Mouse (Mus musculus): ENCODE measurements around the gene Odc1. TPM values are rescaled to one million over a fixed set of nuclear protein-coding genes. Genes with fewer than 3 reads are reported as not detected.
A peak's percentile ranks its signal among the peaks of the same experiment; 100 is the strongest.
"Not testable (repeated sequence)": the region's sequence is repeated elsewhere in the genome, so short reads cannot be mapped to it uniquely, and the experiment has no call there.

Gene Odc1
- polyA plus RNA-seq, 1 experiment = not detected

DNA sequence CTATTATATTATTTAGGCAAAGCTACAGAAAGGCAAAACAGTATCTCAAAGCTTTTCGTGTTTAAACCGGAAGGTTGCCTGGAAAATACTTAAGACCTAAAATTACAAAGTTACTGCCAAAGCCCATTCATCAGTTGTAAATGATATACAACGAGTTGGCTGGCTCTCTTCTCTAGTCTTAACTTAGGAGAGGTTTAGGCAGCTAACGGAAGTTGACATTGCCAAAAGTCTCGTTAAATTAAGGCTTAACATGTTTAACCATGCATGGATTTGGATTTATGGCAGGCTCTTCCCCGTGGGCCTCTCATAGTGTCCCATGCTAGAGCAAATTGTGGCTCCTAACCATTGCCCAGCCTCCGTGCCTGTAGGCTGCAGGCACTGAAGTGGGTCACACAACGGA is 1.3 kb downstream of the Odc1 start:
- H3K4me3 ChIP-seq (ENCODE audit: insufficient read depth, low read depth, low read length) = peak overlapping the region; percentile 14; the same call in 1 of the 2 replicates
- 41% methylated on average over 8 of the region's 8 CpGs for WGBS
- H3K27ac ChIP-seq (ENCODE audit: insufficient read depth, low read depth, low read length) = no peak overlapping the region
- TF ChIP-seq CTCF (IDR thresholded peaks at IDR 0.05; ENCODE audit: insufficient read depth, low read depth, low read length) (no peak), POLR2A (IDR thresholded peaks at IDR 0.05; ENCODE audit: insufficient read depth, low read depth, low read length) (no peak)
- H3K4me1 ChIP-seq (ENCODE audit: control insufficient read depth, insufficient read depth, low read length) = peaks cover 3% of the 10 kb centered on the region

DNA sequence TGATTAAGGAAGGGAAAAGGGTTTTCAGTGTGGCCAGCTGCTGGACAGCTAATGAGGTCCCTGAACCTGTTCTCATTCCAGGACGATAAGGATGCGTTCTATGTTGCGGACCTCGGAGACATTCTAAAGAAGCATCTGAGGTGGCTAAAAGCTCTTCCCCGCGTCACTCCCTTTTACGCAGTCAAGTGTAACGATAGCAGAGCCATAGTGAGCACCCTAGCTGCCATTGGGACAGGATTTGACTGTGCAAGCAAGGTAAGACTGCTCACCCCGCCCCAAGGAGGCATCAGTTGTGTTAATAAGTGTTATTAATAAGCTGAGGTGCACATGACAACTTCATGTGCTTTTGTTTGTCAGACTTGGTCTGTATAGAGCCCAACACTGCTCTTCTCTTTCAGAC is 3.0 kb downstream of the Odc1 start:
- not testable (repeated sequence) for H3K4me3 ChIP-seq (ENCODE audit: insufficient read depth, low read depth, low read length)

DNA sequence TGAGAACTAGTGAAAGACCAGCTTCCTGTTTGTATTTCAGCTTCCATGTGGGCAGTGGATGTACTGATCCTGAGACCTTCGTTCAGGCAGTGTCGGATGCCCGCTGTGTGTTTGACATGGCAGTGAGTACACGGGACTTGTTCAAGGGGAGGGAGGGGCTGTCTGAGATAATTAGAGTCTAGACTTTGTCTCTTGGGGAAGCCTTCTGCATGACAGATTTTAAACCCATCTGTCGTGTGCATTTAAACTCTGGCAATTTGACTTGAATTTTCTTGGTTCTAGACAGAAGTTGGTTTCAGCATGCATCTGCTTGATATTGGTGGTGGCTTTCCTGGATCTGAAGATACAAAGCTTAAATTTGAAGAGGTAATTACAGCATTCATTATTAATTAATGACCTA is 3.9 kb downstream of the Odc1 start:
- no peak overlapping the region for H3K4me3 ChIP-seq (ENCODE audit: insufficient read depth, low read depth, low read length)
- H3K27ac ChIP-seq (ENCODE audit: insufficient read depth, low read depth, low read length) = no peak overlapping the region
- H3K4me1 ChIP-seq (ENCODE audit: control insufficient read depth, insufficient read depth, low read length) = peaks cover 3% of the 10 kb centered on the region
- WGBS = 63% methylated on average over 5 of the region's 5 CpGs
- no peak for TF ChIP-seq CTCF (IDR thresholded peaks at IDR 0.05; ENCODE audit: insufficient read depth, low read depth, low read length)
- no peak for TF ChIP-seq POLR2A (IDR thresholded peaks at IDR 0.05; ENCODE audit: insufficient read depth, low read depth, low read length)

More for the DNA sequence above, 3.0 kb downstream of the Odc1 start:
- not testable (repeated sequence) for H3K27ac ChIP-seq (ENCODE audit: insufficient read depth, low read depth, low read length); H3K4me1 ChIP-seq (ENCODE audit: control insufficient read depth, insufficient read depth, low read length)
- 94% methylated on average over 9 of the region's 9 CpGs for WGBS

DNA sequence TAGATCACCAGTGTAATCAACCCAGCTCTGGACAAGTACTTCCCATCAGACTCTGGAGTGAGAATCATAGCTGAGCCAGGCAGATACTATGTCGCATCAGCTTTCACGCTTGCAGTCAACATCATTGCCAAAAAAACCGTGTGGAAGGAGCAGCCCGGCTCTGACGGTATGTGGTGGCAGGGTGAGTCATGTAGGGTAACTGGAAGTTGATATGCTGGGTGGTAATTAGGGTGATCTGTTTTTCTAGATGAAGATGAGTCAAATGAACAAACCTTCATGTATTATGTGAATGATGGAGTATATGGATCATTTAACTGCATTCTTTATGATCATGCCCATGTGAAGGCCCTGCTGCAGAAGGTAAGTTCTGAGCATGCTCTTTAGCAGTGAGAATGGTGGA is 4.8 kb downstream of the Odc1 start:
- H3K27ac ChIP-seq (ENCODE audit: insufficient read depth, low read depth, low read length); H3K4me3 ChIP-seq (ENCODE audit: insufficient read depth, low read depth, low read length); H3K4me1 ChIP-seq (ENCODE audit: control insufficient read depth, insufficient read depth, low read length): not testable (repeated sequence)
- 39% methylated on average over 5 of the region's 5 CpGs for WGBS

GRCm38 (mm10) chr12:17551208-17551995 is 6.8 kb downstream of the Odc1 start:
- Histone ChIP-seq H3K4me1 (ENCODE audit: control insufficient read depth, insufficient read depth, low read length) (no peaks in the 10 kb centered on the region), H3K27ac (ENCODE audit: insufficient read depth, low read depth, low read length) (no peak overlapping the region), H3K4me3 (ENCODE audit: insufficient read depth, low read depth, low read length) (no peak overlapping the region)
- TF ChIP-seq CTCF (IDR thresholded peaks at IDR 0.05; ENCODE audit: insufficient read depth, low read depth, low read length) = no peak
- TF ChIP-seq POLR2A (IDR thresholded peaks at IDR 0.05; ENCODE audit: insufficient read depth, low read depth, low read length) = no peak
- 85% methylated on average over 3 of the region's 3 CpGs for WGBS

DNA sequence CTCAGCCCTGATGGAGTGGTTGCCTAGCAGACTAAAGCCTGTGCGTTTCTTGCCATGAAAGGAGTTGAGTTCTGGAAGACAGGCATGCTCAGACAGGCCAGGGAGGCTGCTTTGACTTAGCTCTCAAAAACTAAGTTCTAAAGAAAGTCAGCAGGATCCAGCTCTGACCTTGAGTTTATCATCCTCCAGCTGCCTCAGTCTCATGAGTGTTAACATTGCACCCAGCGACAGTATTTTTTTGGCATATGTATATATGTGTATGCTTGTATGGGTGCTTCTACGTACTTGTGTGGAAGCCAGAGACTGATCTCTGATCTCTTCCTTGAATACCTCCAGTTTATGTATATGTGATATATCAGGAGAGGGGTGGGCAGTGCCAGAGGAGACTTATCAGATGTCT is 7.8 kb downstream of the Odc1 start:
- Histone ChIP-seq H3K4me1 (ENCODE audit: control insufficient read depth, insufficient read depth, low read length) (peaks cover 4% of the 10 kb centered on the region), H3K27ac (ENCODE audit: insufficient read depth, low read depth, low read length) (no peak overlapping the region), H3K4me3 (ENCODE audit: insufficient read depth, low read depth, low read length) (no peak overlapping the region)
- 94% methylated on average over 3 of the region's 3 CpGs for WGBS
- TF ChIP-seq POLR2A (IDR thresholded peaks at IDR 0.05; ENCODE audit: insufficient read depth, low read depth, low read length) = no peak
- TF ChIP-seq CTCF (IDR thresholded peaks at IDR 0.05; ENCODE audit: insufficient read depth, low read depth, low read length) = no peak

DNA sequence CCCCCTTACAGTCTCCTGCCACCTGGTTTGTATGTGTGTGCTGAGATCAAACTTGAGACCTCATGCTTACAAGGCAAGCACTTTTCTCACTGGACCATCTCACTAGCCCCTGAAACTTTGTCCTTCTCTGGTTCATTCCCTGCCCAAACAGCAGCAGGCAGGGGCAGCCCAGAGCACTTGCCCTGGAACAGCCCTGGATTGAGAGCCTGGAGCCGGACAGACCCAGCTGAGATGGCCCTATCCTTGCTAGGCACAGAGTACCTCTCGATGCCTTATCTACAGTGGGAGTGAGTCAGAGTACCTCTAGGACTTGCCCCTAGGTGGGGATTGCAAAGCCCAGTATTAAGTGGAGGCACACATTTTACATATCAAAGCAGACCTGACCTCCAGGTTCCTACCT is 8.4 kb downstream of the Odc1 start:
- TF ChIP-seq POLR2A (IDR thresholded peaks at IDR 0.05; ENCODE audit: insufficient read depth, low read depth, low read length) (no peak), CTCF (IDR thresholded peaks at IDR 0.05; ENCODE audit: insufficient read depth, low read depth, low read length) (no peak)
- no peak overlapping the region for H3K4me3 ChIP-seq (ENCODE audit: insufficient read depth, low read depth, low read length)
- peaks cover 6% of the 10 kb centered on the region for H3K4me1 ChIP-seq (ENCODE audit: control insufficient read depth, insufficient read depth, low read length)
- no peak overlapping the region for H3K27ac ChIP-seq (ENCODE audit: insufficient read depth, low read depth, low read length)
- whole genome bisulfite sequencing = 90% methylated on average over 2 of the region's 2 CpGs

DNA sequence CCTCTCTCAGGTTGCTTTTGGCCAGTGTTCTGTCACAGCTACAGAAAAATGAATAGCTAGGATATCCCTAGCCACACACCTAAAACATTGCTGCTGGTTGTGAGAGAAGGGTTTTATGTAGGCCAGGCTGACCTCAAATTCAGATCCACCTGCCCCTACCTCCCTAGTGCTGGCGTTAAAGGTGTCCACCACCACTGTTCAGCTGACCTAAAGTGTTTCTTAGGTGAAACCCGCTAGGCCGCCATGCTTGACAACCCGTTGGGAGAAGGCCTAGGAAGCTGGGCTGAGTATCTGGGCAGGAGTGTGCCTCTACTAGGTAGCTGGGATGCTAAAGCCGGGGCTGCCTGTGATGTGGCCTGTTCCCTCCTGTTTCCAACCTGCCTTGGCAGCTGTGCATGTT is 9.0 kb downstream of the Odc1 start:
- Histone ChIP-seq H3K27ac (ENCODE audit: insufficient read depth, low read depth, low read length) (no peak overlapping the region), H3K4me1 (ENCODE audit: control insufficient read depth, insufficient read depth, low read length) (peaks cover 8% of the 10 kb centered on the region), H3K4me3 (ENCODE audit: insufficient read depth, low read depth, low read length) (no peak overlapping the region)
- no peak for TF ChIP-seq CTCF (IDR thresholded peaks at IDR 0.05; ENCODE audit: insufficient read depth, low read depth, low read length)
- 88% methylated on average over 5 of the region's 5 CpGs for WGBS

GRCm38 (mm10) chr12:17554200-17554951 is 9.8 kb downstream of the Odc1 start:
- Histone ChIP-seq H3K27ac (ENCODE audit: insufficient read depth, low read depth, low read length) (no peak overlapping the region), H3K4me3 (ENCODE audit: insufficient read depth, low read depth, low read length) (no peak overlapping the region), H3K4me1 (ENCODE audit: control insufficient read depth, insufficient read depth, low read length) (peaks cover 8% of the 10 kb centered on the region)
- TF ChIP-seq CTCF (IDR thresholded peaks at IDR 0.05; ENCODE audit: insufficient read depth, low read depth, low read length) (peak; percentile 93), POLR2A (IDR thresholded peaks at IDR 0.05; ENCODE audit: insufficient read depth, low read depth, low read length) (no peak)
- WGBS = 34% methylated on average over 15 of the region's 15 CpGs

Measured in olfactory bulb, adult 2 months (tissue).